Mouse (Mus musculus): Measurements from ENCODE around the gene Olfr10.

The Olfr10 gene

GRCm38 (mm10) chr11:49322442-49322841, 17.9 kb downstream of the Olfr10 start, which contains the start of gene Olfr1391:
Gene Olfr1391 (plus strand): TSS chr11:49322742.
- DNase-seq (ENCODE audit: low spot score in 2 of 2) = no peak

GRCm38 (mm10) chr11:49326726-49327125, 22.2 kb downstream of the Olfr10 start:
- no peak for DNase-seq (ENCODE audit: low spot score in 2 of 2)

DNA sequence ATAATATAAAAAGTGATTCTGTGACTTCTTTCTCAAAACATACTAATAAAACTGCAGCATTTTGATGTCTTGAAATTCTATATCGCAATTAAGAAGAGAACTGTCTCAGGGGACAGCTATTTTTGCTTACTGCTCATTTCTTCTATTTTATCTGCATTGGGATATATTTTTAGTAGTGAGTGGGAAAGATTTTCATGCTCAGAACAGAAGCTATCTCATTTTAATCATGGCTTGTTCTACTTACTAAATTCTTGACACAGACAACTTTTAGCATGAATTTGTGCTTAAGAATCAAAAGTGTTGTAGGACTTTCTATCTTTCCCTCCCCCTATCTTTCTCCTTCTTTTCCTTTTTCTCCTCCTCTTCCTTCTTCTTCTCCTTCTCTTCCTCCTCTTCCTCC, 25.1 kb downstream of the Olfr10 start:
- no peak for DNase-seq (ENCODE audit: low spot score in 2 of 2)

GRCm38 (mm10) chr11:49334888-49335287, 30.3 kb downstream of the Olfr10 start, which contains the start of gene Olfr1390:
Gene Olfr1390 (plus strand): TSS chr11:49335188.
- no peak for DNase-seq (ENCODE audit: low spot score in 2 of 2)

- DNase-seq (ENCODE audit: low spot score in 2 of 2) = no peak
These were observed 32.8 kb downstream of the Olfr10 start for GRCm38 (mm10) chr11:49337150-49337832.
